Mouse (Mus musculus) adrenal gland, postnatal 14 days (tissue): Measurements from ENCODE around the gene Lpp. TPM values are rescaled to one million over a fixed set of nuclear protein-coding genes. Genes with fewer than 3 reads are reported as not detected.

Source experiments
- DNase-seq: peaks from one replicate; pipeline ENCODE4 v3.0.0; 2021; ENCODE audit warnings: mixed read lengths
- total RNA-seq: library from RNA; stranded (reverse); gene quantifications from 2 replicates; pipeline ENCODE4 v1.2.3, GENCODE M21; 2021

Gene Lpp
- total RNA-seq, 1 experiment from 2014 or later, result 61.6 TPM

GRCm38 (mm10) chr16:24559811-24560210 is 166.5 kb downstream of the Lpp start:
- DNase-seq, result peak; percentile 58

DNA sequence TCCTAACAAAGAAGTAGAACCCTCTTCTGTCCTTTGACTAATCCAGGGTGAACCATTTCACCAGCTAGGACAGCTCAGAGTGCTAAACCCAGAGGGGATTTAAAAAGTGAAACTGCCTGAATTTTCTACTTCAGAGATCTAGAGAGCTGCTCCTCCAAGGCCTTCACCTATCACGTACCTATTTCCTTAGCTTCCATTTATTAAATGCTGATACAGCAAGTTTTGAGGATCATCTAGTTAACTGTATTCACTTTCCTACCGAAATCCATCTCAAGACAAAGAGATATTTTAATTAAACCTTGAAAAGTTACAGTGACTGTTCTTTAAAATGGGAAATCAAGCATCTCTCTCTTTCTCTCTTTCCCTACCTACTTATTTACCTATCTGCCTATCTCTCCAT is 167.7 kb downstream of the Lpp start:
- no peak for DNase-seq

DNA sequence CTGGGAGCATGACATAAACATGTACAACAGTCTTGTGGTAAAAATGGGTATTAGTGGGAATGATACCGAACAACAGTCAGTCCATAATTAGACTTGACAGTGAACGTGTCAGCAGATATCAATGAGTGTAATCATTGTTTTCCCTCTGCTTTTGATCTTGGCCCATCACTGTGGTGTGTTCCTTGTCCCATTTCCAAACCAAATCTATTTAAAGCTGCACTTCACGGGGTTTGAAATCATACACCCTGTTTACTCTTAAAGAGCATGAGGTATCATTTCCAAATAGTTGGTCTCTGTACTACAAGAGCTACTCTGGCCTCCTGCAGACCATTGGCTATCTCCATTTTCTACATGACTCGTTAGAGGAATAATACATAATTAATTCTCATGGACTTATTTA is 168.3 kb downstream of the Lpp start:
- DNase-seq, result no peak

- DNase-seq, result no peak
These were observed 172.0 kb downstream of the Lpp start for GRCm38 (mm10) chr16:24565311-24565710.

DNA sequence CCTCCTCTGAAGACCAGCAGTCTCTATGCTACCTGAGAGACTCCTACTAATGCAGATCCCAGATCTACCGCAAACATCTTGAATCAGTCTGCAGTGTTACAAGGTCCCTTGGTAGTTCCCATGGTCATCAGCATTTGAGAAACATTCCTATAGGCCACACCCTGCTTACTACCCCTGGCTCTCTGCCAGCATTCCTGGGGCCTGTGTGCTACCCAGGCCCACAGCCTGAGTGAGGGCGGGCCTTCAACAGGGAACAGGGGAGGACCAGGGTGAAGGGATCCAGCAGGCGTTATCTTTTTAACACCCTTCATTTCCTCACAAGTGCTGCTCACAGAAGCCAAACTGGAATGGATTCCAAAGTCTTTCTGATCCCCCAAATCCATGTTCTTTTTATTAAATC is 173.0 kb downstream of the Lpp start:
- peak; percentile 26 for DNase-seq

GRCm38 (mm10) chr16:24567562-24567961 is 174.3 kb downstream of the Lpp start:
- DNase-seq, result no peak

DNA sequence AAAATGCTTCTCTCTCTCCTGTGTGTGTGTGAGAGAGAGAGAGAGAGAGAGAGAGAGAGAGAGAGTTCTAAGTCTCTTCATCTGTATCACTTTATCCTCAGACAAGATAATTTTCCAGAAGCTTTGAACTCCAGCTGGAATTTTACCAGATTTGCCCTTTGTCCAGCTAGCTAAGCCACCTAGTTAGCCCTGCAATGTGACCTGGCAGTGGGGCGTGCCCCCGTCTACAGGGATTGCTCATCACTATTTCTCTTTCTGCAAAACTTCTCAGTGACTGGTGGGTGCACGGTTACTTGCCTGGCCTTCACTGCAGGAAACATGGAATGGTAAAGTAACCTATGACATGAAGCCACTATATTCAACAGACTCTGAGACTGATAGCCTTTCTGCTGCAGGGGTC is 174.8 kb downstream of the Lpp start:
- peak; percentile 38 for DNase-seq

DNA sequence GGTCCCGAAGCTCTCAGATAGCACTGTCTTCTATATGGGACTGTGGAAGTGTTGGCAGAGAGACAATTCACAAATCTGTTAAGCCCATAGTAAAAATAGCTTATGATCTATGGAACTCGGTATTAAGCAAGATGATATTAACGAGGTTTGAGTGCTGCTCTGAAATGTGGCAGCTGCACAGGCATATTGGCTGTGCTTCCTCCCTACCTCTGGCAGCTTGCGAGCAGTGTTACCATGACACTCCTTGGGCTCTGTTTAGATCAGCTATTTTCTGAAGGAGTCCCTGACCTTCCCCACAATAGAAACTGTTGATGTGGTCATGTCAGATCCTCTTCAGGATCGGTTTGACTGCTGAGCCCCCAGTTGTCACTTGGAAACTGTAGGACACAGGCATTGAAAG is 176.4 kb downstream of the Lpp start:
- no peak for DNase-seq

- DNase-seq, result no peak
These were observed 183.7 kb downstream of the Lpp start for GRCm38 (mm10) chr16:24576999-24577398.

GRCm38 (mm10) chr16:24577798-24578197 is 184.5 kb downstream of the Lpp start:
- DNase-seq, result no peak

- DNase-seq, result no peak
These were observed 189.5 kb downstream of the Lpp start for GRCm38 (mm10) chr16:24582847-24583246.

- DNase-seq, result no peak
These were observed 200.2 kb downstream of the Lpp start for GRCm38 (mm10) chr16:24593535-24593934.

DNA sequence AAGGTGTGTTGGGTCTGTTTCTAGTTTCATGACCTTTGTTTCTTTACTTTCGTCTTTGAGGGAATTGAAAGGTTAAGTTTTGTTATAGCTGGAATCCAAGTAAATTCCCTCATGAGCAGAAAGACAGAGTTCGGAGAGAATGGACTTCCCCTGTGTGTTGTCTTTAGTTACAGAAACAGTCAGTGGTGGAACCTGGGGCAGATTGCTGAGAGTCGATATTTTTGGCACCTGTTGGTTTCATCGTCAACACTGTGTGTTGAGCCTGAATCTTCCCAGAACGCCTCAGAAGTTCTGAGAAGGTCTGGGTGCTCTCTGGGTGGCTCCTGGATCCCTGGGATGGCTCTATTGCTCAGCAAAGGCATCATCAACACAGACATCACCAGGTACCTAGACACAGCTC is 201.2 kb downstream of the Lpp start:
- DNase-seq, result no peak

GRCm38 (mm10) chr16:24595493-24595892 is 202.2 kb downstream of the Lpp start:
- DNase-seq, result no peak

DNA sequence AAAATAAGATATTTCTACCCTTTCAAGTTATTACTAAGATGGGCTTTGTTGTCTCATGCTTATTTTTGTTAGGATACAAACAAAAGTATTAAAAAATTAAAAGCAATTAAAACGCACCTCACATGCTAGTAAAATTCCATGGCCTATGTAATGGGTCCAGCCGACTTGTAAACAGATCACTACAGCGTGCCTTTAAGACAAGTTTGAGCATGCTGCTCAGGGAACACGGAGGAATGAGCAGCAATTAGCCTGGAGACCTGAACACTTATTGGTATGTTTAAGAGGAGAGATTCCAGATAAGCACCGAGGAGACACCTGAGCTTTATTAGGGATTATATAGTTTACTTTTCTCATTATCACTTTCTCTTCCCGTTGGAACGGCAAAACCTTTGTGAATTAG is 205.3 kb downstream of the Lpp start:
- DNase-seq, result no peak

- DNase-seq, result no peak
These were observed 206.5 kb downstream of the Lpp start for GRCm38 (mm10) chr16:24599766-24600165.

GRCm38 (mm10) chr16:24600260-24600948 is 207.1 kb downstream of the Lpp start:
- no peak for DNase-seq

GRCm38 (mm10) chr16:24603342-24603741 is 210.0 kb downstream of the Lpp start:
- no peak for DNase-seq

DNA sequence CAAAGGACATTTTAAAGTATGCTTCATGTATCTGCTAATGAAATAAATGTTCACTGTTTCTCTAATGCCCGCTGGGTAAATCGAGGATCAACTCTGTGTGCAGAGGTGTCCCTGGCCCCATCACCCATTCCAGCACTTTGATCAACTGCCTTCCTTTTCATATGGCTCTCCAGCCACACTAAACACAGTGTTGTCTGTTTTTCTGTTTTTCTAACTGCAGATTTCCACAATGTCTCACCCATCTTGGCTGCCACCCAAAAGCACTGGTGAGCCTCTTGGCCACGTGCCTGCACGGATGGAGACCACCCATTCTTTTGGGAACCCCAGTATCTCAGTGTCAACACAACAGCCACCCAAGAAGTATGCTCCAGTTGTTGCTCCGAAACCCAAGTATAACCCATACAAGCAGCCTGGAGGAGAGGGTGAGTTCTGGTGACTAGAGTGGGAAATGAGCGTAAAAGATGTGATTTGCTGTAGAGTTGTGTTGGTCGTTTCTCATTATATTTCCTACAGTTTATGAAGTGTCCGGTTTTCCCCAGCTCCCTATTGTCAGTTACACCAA is 214.7 kb downstream of the Lpp start:
- DNase-seq, result no peak

GRCm38 (mm10) chr16:24619458-24619857 is 226.2 kb downstream of the Lpp start:
- DNase-seq, result no peak

GRCm38 (mm10) chr16:24620021-24620420 is 226.7 kb downstream of the Lpp start:
- DNase-seq, result no peak

- DNase-seq, result no peak
These were observed 229.2 kb downstream of the Lpp start for GRCm38 (mm10) chr16:24622226-24623194.

- DNase-seq, result no peak
These were observed 231.0 kb downstream of the Lpp start for GRCm38 (mm10) chr16:24624335-24624734.
